Mouse (Mus musculus): Measurements from ENCODE around the gene Olfr370. TPM values are rescaled to one million over a fixed set of nuclear protein-coding genes. Genes with fewer than 3 reads are reported as not detected.

Olfr370 gene
- total and polyA plus RNA-seq, 3 experiments: not detected

GRCm38 (mm10) chr8:83578131-83579055, 42.8 kb downstream of the Olfr370 start:
- peaks cover 24 to 29% of the 10 kb centered on the region in 2 experiments for H3K4me1 ChIP-seq (ENCODE audit: control insufficient read depth in 1 of 2, insufficient read depth in 2 of 2)

GRCm38 (mm10) chr8:83579676-83580075, 44.1 kb downstream of the Olfr370 start:
- H3K4me3 ChIP-seq (replicated peaks in 1 of 3; ENCODE audit: low read depth in 2 of 3, low read length in 2 of 3, poor library complexity in 1 of 3): no peak overlapping the region
- dilution Hi-C loops (cut with MboI; ENCODE audit: extremely low pct_ligation_motif_present, extremely low pct_unique_long_range_greater_than_20kb, low sequenced_read_pairs) (no loop called here), in situ Hi-C loops (cut with MboI; ENCODE audit: low pct_ligation_motif_present, low pct_unique_long_range_greater_than_20kb, low sequenced_read_pairs) (no loop called here)
- peaks cover 14 to 16% of the 10 kb centered on the region in 2 experiments for H3K4me1 ChIP-seq (ENCODE audit: control insufficient read depth in 1 of 2, insufficient read depth in 2 of 2)
- H3K79me2 ChIP-seq (replicated peaks; ENCODE audit: control insufficient read depth, extremely low read depth, insufficient read depth, poor library complexity, severe bottlenecking): peaks cover 2% of the 10 kb centered on the region; the same call in 1 of the 2 replicates
- no peak overlapping the region for H3K27ac ChIP-seq (ENCODE audit: insufficient read depth, low read depth)
- no peak for DNase-seq (ENCODE audit: extremely low read depth)
- no peak overlapping the region for H3K4me2 ChIP-seq (ENCODE audit: insufficient read depth, low read depth, poor library complexity, severe bottlenecking)
- no peaks in the 10 kb centered on the region for H3K9me3 ChIP-seq (replicated peaks; ENCODE audit: low read length)
- H3K36me3 ChIP-seq (replicated peaks in 1 of 2; ENCODE audit: control insufficient read depth in 1 of 2, insufficient read depth in 1 of 2, low read length in 1 of 2): peaks cover 7 to 81% of the 10 kb centered on the region in 2 experiments
- H3K27me3 ChIP-seq (replicated peaks): no peaks in the 10 kb centered on the region
- no peak for TF ChIP-seq CHD1 (IDR thresholded peaks at IDR 0.05; ENCODE audit: low read depth, low read length)
- no peak for TF ChIP-seq UBTF (IDR thresholded peaks at IDR 0.05; ENCODE audit: low read depth, low read length)
- no peak for TF ChIP-seq SIN3A (IDR thresholded peaks at IDR 0.05; ENCODE audit: low read length)
- no peak for TF ChIP-seq ELF1 (IDR thresholded peaks at IDR 0.05; ENCODE audit: low read depth, low read length)
- no peak for TF ChIP-seq POLR2A (IDR thresholded peaks at IDR 0.05; ENCODE audit: low read depth, low read length)
- no peak for TF ChIP-seq ETS1 (conservative IDR thresholded peaks at IDR 0.05; ENCODE audit: low read depth, low read length)
- no peak for TF ChIP-seq MAFK (IDR thresholded peaks at IDR 0.05; ENCODE audit: insufficient replicate concordance, low read length)
- TF ChIP-seq ZKSCAN1 (IDR thresholded peaks at IDR 0.05; ENCODE audit: borderline replicate concordance, low read depth, low read length): no peak
- no peak for TF ChIP-seq GABPA (IDR thresholded peaks at IDR 0.05; ENCODE audit: insufficient replicate concordance, low read depth, low read length)
- no peak for TF ChIP-seq TCF12 (IDR thresholded peaks at IDR 0.05; ENCODE audit: low read depth, low read length)
- TF ChIP-seq TBP (conservative IDR thresholded peaks at IDR 0.05; ENCODE audit: low read depth, low read length): no peak
- no peak overlapping the region for H3K9ac ChIP-seq (ENCODE audit: insufficient read depth, low read depth)

More at GRCm38 (mm10) chr8:83578131-83579055, 42.8 kb downstream of the Olfr370 start:
- Histone ChIP-seq H3K79me2 (replicated peaks; ENCODE audit: control insufficient read depth, extremely low read depth, insufficient read depth, poor library complexity, severe bottlenecking) (peaks cover 7% of the 10 kb centered on the region), H3K27me3 (replicated peaks) (no peaks in the 10 kb centered on the region), H3K4me2 (ENCODE audit: insufficient read depth, low read depth, poor library complexity, severe bottlenecking) (no peak overlapping the region), H3K9ac (ENCODE audit: insufficient read depth, low read depth) (no peak overlapping the region), H3K27ac (ENCODE audit: insufficient read depth, low read depth) (no peak overlapping the region), H3K9me3 (replicated peaks; ENCODE audit: low read length) (no peaks in the 10 kb centered on the region), H3K4me3 (replicated peaks in 1 of 3; ENCODE audit: low read depth in 2 of 3, low read length in 2 of 3, poor library complexity in 1 of 3) (no peak overlapping the region), H3K36me3 (replicated peaks in 1 of 2; ENCODE audit: control insufficient read depth in 1 of 2, insufficient read depth in 1 of 2, low read length in 1 of 2) (peaks cover 0 to 76% of the 10 kb centered on the region in 2 experiments)
- dilution Hi-C loops (cut with MboI; ENCODE audit: extremely low pct_ligation_motif_present, extremely low pct_unique_long_range_greater_than_20kb, low sequenced_read_pairs) (no loop called here), in situ Hi-C loops (cut with MboI; ENCODE audit: low pct_ligation_motif_present, low pct_unique_long_range_greater_than_20kb, low sequenced_read_pairs) (no loop called here)
- no peak for DNase-seq (ENCODE audit: extremely low read depth)
- TF ChIP-seq ZNF384 (IDR thresholded peaks at IDR 0.05; ENCODE audit: low read depth, low read length) (no peak), ETS1 (conservative IDR thresholded peaks at IDR 0.05; ENCODE audit: low read depth, low read length) (no peak), TBP (conservative IDR thresholded peaks at IDR 0.05; ENCODE audit: low read depth, low read length) (no peak), RAD21 (IDR thresholded peaks at IDR 0.05; ENCODE audit: low read depth, low read length) (no peak), MAFK (IDR thresholded peaks at IDR 0.05; ENCODE audit: insufficient replicate concordance, low read length) (no peak), SIN3A (IDR thresholded peaks at IDR 0.05; ENCODE audit: low read length) (no peak), HCFC1 (IDR thresholded peaks at IDR 0.05; ENCODE audit: low read depth, low read length) (no peak), BHLHE40 (IDR thresholded peaks at IDR 0.05; ENCODE audit: low read depth, low read length) (no peak), ELF1 (IDR thresholded peaks at IDR 0.05; ENCODE audit: low read depth, low read length) (no peak), EP300 (IDR thresholded peaks at IDR 0.05; ENCODE audit: low read length) (no peak), IRF4 (IDR thresholded peaks at IDR 0.05; ENCODE audit: low read depth, low read length) (no peak), ZC3H11A (IDR thresholded peaks at IDR 0.05; ENCODE audit: low read depth, low read length) (no peak), MAZ (IDR thresholded peaks at IDR 0.05; ENCODE audit: low read depth, low read length) (no peak), PAX5 (IDR thresholded peaks at IDR 0.05; ENCODE audit: low read length) (no peak), TCF12 (IDR thresholded peaks at IDR 0.05; ENCODE audit: low read depth, low read length) (no peak), UBTF (IDR thresholded peaks at IDR 0.05; ENCODE audit: low read depth, low read length) (no peak), KAT2A (IDR thresholded peaks at IDR 0.05; ENCODE audit: insufficient replicate concordance, low read length) (no peak), POLR2A (IDR thresholded peaks at IDR 0.05; ENCODE audit: low read depth, low read length) (no peak), MEF2A (IDR thresholded peaks at IDR 0.05; ENCODE audit: borderline replicate concordance, low read depth, low read length) (no peak)

Data from CH12.LX (cell line).